Mouse (Mus musculus) liver, adult (tissue): ENCODE results near the gene Tpst2.

Experiments used
- GATA4 ChIP-seq: IDR thresholded peaks from 2 replicates; pipeline ENCODE4 v1.6.1; 2014; ENCODE audit warnings: mild to moderate bottlenecking, low read length; ENCODE audit not compliant: insufficient replicate concordance

Tpst2 gene

DNA sequence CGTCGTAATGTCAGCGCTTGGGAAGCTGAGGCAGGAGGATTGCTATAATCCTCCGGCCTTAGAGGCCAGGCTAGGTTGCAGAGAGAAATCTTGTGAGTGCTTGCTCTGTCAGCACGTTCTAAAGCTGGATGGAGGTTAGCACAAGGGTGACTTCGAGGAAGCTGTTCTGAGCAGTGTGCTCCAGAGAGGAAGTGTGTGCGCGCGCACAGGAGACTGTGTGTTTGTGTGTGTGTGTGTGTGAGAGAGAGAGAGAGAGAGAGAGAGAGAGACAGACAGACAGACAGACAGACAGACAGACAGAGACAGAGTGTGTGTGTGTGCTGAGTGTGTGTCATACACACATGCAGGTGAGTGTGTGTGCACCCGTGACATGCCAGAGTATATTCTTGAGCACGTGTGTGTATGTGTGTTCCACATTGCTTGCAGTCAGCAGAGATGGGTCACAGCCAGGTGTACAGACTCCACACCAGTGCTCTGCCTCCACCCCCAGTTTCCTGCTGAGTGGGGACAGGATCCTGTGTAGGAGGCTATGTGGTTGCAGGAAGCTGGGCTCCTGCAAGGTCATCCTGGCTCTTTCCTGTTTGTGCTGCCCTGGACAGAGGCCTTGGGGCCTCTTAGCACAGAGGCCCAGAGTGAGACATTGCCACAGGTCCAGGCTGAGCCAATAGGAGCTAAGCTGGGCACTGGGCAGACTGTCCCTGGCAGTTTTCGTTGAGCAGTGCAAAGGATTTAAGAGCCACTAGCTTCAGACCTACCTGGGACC is 21.9 kb downstream of the Tpst2 start:
- TF ChIP-seq GATA4 = peak; percentile 38; the same call in 1 of the 2 replicates

DNA sequence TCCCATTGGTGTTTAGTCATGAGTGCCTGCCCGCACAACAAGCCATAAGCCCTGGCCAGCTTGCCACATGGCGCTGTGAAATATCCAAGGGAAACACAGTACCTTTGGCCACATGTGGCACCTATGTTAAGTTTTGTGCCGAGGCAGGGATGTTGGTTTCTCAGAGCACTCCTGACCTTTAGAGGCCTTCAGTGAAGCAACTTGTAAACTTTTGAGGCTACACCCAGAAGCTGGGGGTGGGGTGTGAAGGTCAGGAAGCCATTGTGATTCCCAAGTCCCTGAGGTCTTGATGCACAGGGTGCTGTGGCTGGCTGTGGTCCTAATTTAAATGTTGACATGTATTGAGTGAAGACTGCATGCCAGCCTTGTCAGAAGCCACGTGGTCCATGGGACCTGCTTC is 22.9 kb downstream of the Tpst2 start:
- TF ChIP-seq GATA4 = no peak

DNA sequence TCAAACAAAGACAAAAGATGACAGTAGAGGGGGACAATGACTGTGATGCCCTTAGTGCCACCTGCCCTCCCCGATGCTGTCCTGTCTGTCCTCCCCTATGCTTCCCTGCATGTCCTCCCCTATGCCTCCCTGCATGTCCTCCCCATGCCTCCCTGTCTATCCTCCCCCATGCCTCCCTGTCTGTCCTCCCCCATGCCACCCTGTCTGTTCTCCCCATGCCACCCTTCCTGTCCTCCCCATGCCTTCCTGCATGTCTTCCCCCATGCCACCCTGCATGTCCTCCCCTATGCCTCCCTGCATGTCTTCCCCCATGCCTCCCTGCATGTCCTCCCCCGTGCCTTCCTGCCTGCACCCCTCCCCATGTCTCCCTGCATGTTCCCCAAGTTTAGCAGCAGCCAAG is 23.6 kb downstream of the Tpst2 start:
- no peak for TF ChIP-seq GATA4

DNA sequence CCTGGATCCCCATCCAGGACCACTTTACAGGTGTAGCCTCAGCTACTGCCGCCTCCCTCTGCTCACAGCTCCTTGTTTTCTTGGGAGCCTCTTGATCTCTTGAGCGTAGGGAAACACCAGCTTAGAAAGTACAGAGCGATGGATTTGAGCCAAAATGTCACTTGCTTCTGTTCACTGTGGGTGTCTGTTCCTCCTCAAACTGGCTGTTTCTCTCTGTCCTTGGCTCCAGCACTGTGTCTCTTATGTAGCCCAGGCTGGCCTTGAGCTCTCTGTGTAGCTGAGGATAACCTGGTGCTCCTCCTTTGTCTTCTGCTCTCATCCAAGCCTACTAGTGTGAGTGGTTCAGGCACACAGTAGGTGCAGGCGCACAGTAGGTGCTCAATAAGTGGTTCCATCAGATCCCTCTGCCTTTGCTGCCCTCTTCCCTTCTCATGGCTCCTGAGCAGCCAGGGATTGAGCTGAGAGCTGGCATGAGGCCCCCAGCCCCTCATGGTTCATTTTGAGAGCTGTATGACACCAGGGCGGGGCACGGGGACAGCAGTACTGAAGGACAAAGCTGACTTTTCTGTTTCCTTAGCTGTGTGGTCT is 24.3 kb downstream of the Tpst2 start:
- TF ChIP-seq GATA4 = no peak

- no peak for TF ChIP-seq GATA4
Observed at GRCm38 (mm10) chr5:112301694-112302093, 25.2 kb downstream of the Tpst2 start.

DNA sequence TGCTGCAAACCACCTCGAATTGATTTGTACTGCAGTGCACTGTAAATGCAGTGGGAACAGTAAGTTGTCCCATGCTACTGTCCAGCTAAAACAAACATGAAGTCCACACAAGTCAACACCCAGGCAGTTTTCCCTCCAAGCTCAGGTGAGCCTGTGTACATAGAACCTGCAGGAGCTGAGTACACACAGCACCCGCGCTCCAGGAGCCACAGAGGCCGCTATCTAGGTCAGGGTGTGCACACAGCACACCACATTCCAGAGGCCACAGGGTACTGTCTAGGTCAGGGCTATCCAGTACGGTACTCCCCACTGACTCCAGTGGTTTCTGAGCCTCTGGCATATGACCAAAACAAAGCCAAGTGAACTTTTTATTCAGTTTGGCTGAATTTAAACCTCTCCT is 25.8 kb downstream of the Tpst2 start:
- no peak; the same call in 1 of the 2 replicates for TF ChIP-seq GATA4

DNA sequence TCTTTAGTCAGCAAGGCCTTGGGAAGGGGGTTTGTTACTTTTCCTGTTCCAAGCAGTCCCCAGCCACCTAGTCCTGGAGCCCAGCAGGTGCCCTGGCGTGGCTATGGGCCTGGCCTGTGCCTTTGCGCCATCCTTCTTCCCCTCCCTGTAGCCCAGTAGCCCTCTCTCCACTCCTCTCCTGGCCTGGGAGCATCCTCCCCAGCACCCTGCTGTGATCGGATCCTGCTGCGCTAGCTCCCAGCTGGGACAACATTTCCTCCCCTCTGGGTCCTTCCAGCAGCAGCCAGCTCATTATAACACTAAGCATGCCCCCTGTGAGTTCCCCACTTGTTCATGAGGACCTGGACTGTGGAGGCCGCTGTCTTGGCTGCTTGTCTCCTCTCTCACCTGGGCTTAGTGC is 29.4 kb downstream of the Tpst2 start:
- no peak for TF ChIP-seq GATA4

DNA sequence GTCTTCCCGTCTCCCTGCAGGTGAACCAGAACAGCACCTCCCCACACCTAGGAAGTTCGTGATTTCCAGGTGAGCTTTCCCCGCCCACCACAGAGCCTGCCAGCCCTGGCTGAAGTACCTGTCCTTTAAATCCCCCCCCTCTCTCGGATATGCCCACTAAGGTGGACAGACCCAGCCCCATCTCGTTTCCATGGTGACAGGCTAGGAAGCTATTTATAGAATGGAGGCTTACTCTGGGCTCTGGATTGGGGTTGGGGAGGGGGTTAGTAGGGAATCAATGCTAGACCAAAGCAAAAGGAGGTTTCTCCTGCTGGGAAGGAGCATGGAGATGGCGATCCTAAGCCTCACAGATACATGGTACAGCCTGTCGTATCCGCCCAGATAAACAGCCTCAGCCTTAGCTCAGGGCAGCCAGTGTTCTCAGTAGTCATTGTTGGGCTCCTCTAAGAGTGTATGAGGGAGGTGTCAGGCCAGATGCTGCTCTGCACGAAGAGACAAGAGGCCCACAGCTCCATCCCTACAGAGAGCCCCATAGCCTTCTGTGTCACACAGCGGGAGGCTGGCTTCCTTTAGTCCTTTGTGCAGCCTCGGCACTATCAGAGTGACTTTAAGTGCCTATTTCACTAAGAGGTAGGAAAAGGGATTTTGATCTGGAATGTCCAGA is 36.9 kb downstream of the Tpst2 start:
- TF ChIP-seq GATA4 = no peak

GRCm38 (mm10) chr5:112316468-112316867 is 40.0 kb downstream of the Tpst2 start:
- no peak for TF ChIP-seq GATA4

DNA sequence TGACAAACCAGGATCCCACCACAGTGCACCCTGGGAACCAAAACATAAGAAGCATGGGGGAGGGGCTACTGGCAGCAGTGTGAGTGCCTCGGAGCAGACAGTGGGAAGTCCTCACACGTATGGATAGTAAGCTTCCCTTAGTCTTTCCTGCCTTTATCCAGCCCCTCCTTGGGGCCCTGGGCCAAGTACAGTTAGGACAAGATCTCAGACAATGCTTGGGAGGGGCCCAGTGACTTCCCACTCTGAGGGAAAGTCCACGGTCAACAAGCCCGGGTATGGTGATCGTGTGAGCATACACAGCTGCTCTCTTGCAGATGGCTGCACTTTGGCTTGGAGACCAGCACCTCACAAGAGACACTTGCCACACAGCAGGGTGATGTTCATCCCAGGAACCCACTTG is 40.8 kb downstream of the Tpst2 start:
- TF ChIP-seq GATA4 = peak; percentile 24; the same call in 1 of the 2 replicates

GRCm38 (mm10) chr5:112320379-112320778 is 43.9 kb downstream of the Tpst2 start:
- TF ChIP-seq GATA4 = no peak

DNA sequence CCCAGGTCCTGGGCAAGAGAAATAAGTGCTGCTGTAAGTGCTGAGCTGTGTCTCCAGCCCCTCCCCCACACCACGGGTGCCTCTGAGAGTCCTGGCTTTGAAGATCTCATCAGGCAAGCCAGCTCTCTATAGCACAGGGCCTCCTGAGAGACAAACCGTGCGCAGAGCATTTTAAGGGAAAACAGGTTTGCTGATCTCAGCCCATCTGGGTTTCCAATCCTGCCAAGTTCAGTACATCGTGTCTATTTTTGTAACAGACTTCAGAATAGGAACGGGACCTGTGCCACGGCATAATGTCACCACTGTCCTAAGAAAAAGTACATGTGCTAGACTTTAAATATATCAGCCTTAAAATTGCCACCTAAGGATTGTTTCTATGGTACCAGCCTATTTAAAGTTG is 44.4 kb downstream of the Tpst2 start:
- no peak for TF ChIP-seq GATA4

DNA sequence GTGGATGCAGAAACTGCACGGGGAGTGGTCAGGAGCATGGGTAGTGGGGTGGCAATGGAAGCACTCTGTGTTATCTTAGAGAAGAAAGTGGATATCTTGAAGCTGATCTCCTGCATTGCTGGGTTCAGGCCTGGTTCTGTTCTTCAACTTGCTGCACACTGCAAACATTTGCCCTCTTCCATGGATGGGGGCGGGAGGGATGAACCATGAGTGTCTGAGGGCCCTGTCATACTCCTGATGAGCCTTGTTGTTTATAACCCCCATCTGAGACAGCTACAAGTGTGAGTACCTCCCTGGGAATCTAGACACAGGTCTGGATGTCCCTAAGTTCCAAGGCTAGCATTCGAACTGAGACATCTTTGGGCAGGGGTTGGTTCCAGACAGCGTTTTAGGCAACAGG is 44.9 kb downstream of the Tpst2 start:
- no peak for TF ChIP-seq GATA4

DNA sequence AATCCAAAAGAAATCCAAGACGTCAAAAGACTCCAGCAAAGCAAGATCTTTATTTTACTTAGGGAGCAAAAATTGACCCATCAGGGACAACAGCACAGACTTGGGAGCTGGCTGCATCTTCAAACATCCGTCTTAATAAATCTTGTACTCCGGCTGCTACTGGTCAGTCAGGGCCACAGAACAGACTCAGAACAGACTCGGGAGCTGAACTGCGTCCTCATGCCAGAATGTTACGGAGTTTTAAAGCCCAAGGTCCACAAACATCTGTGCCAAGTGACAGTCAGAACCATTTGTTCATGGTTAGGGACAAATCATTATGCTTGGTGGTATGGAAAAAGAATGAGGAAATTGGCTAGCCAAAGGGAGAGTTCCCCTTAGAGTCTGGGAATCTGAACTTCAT is 46.8 kb downstream of the Tpst2 start:
- no peak for TF ChIP-seq GATA4

GRCm38 (mm10) chr5:112324637-112325545 is 48.4 kb downstream of the Tpst2 start:
- TF ChIP-seq GATA4 = no peak
